Mouse (Mus musculus): ENCODE data around the gene Grik4. TPM values are rescaled to one million over a fixed set of nuclear protein-coding genes. Genes with fewer than 3 reads are reported as not detected.
A peak's percentile ranks its signal among the peaks of the same experiment; 100 is the strongest.

Grik4 gene
- total and polyA plus RNA-seq, 2 experiments from 2014 or later, result 9.5 to 17.2 TPM

DNA sequence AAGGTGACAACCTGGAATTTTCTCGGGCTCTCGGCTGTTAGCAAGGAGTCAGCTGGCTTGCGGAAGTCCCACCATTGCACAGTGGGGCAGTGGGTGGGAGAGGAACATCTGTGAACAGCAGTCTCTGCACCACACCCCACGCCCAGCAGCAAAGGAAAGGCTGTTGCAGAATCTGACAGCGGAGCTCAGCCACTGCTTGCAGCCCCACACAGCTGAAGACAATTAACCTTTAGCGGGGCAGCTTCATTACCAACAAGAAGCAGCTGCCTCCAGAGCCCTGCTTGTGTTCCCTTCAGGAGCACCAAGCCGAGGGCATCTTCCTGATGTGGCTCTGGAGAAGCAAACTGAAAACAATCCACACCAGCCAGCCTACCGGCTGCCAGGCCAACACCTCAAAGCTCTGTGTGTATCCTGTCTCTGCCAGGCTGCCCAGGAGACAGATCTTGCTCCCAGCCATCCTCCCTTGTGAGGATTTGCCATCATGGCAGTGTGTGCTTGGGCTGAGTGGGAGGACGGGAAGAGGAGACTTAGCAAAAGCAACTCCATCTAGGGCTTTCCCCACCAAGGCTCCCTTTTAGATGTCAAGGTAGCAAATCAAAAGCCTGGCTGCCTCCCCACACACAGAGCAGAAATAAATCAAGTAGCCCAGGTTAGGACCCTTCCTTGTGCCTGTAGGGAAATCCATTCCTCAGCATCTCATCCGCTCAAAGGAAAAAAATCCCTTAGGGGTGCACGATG is 179.3 kb downstream of the Grik4 start:
- Histone ChIP-seq H3K4me1 (ENCODE audit: insufficient read depth, low read length) (peaks cover 14% of the 10 kb centered on the region), H3K9ac (replicated peaks; ENCODE audit: low read length, poor library complexity, severe bottlenecking) (no peak overlapping the region), H3K36me3 (ENCODE audit: insufficient read depth, low read length) (no peaks in the 10 kb centered on the region), H3K4me3 (ENCODE audit: low read depth, low read length) (no peak overlapping the region), H3K27ac (ENCODE audit: low read depth, low read length) (peak overlapping the region; percentile 43; the same call in 1 of the 2 replicates), H3K9me3 (ENCODE audit: low read length) (no peaks in the 10 kb centered on the region), H3K27me3 (ENCODE audit: insufficient read depth, low read length) (no peaks in the 10 kb centered on the region), H3K4me2 (ENCODE audit: low read depth, low read length, poor library complexity, severe bottlenecking) (no peak overlapping the region)
- TF ChIP-seq CTCF (IDR thresholded peaks at IDR 0.05), result no peak
- ATAC-seq (ENCODE audit: low FRiP score), result no peak
- 48% methylated on average over 11 of the region's 11 CpGs for WGBS
- DNase-seq (ENCODE audit: low spot score), result no peak

DNA sequence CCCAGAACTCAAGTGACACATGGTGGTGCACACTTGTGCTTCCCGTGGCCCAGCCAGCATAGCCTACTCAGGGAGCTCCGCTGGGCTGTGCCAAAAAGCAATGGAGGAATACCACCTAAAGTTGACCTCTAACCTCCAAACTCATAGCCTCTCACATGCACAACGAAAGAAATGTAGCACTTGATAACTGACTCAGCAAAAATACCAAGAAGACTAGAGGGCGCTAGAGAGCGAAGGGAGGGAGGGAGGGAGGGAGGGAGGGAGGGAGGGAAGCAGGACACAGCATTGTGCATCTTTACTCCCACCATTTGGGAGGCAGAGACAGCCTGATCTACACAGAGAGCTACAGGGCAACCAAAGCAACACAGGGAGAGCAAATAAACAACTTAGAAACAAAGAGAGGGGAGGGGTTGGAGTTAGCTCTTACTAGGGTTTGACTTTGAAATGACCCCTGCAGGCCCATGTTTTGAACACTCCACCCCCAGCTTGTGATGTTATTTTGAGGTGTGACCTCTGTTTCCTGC is 185.5 kb downstream of the Grik4 start:
- Histone ChIP-seq H3K4me1 (ENCODE audit: insufficient read depth, low read length) (0 out of 2 replicates have a peak, but pooled peaks cover 3% of the 10 kb centered on the region), H3K27me3 (ENCODE audit: insufficient read depth, low read length) (no peaks in the 10 kb centered on the region), H3K4me2 (ENCODE audit: low read depth, low read length, poor library complexity, severe bottlenecking) (no peak overlapping the region), H3K9me3 (ENCODE audit: low read length) (no peaks in the 10 kb centered on the region), H3K4me3 (ENCODE audit: low read depth, low read length) (no peak overlapping the region), H3K9ac (replicated peaks; ENCODE audit: low read length, poor library complexity, severe bottlenecking) (no peak overlapping the region), H3K36me3 (ENCODE audit: insufficient read depth, low read length) (no peaks in the 10 kb centered on the region), H3K27ac (ENCODE audit: low read depth, low read length) (no peak overlapping the region)
- ATAC-seq (ENCODE audit: low FRiP score) (no peak), DNase-seq (ENCODE audit: low spot score) (no peak)
- WGBS, result 56% methylated on average over 5 of the region's 5 CpGs
- peak; percentile 21; the same call in 1 of the 2 replicates for TF ChIP-seq CTCF (IDR thresholded peaks at IDR 0.05)

DNA sequence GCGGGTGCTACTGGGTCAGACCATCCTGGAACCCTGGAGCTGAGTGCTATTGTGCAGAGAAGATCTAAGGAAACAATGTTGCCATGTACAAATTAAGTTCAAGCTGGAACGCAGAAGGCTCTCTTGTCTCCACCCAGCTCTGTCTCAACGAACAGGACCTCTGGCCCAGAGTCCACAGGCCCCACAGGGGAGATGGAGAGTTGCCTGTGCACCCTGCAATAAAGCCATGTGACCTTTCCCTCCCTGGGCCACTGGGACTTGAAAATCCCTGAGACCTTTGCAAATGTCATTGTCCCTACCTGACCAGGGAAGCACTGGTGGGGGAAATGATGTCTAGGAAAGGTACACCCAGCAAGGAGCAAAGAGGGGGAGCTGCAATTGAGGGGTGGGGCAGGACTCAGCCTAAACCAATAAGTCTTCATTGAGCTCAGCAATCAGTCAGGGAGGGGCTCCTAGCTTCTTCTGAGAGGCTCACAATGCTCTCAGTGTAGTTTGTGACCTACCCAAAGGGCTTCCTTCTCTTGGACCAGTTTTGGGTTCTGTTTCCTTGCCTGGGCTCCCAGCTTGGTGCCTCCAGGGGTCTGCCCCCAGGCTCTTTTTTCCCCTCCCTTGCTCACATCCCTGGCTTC is 187.2 kb downstream of the Grik4 start:
- no peak overlapping the region for H3K4me2 ChIP-seq (ENCODE audit: low read depth, low read length, poor library complexity, severe bottlenecking)
- ATAC-seq (ENCODE audit: low FRiP score) (no peak), DNase-seq (ENCODE audit: low spot score) (no peak)
- H3K4me1 ChIP-seq (ENCODE audit: insufficient read depth, low read length), result 0 out of 2 replicates have a peak, but pooled peaks cover 2% of the 10 kb centered on the region
- WGBS, result 76% methylated on average over 3 of the region's 3 CpGs
- no peak overlapping the region for H3K27ac ChIP-seq (ENCODE audit: low read depth, low read length)
- TF ChIP-seq CTCF (IDR thresholded peaks at IDR 0.05), result no peak
- H3K9ac ChIP-seq (replicated peaks; ENCODE audit: low read length, poor library complexity, severe bottlenecking), result no peak overlapping the region
- no peak overlapping the region for H3K4me3 ChIP-seq (ENCODE audit: low read depth, low read length)
- no peaks in the 10 kb centered on the region for H3K27me3 ChIP-seq (ENCODE audit: insufficient read depth, low read length)
- H3K36me3 ChIP-seq (ENCODE audit: insufficient read depth, low read length), result no peaks in the 10 kb centered on the region
- no peaks in the 10 kb centered on the region for H3K9me3 ChIP-seq (ENCODE audit: low read length)

DNA sequence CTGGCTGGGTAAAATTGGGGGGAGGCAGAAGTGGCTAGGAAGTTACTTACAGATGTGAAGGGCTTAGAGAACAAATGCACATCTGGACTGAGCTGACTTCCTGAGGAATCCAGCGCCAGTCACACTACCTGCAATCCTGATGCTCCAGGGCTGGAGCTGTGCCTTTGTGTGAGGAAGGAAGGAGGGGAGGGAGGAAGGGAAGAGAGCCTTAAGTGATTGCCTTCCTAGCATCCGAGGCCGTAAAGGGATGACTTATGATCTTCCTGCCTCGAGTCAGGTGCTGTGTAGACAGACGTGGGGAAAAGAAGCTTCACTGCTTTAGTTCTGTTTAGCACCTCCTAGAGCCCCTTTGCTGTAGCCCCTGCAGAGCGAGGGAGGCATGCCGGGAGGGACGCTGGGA is 189.6 kb downstream of the Grik4 start:
- DNase-seq (ENCODE audit: low spot score), result no peak
- Histone ChIP-seq H3K9me3 (ENCODE audit: low read length) (no peaks in the 10 kb centered on the region), H3K27me3 (ENCODE audit: insufficient read depth, low read length) (no peaks in the 10 kb centered on the region), H3K36me3 (ENCODE audit: insufficient read depth, low read length) (no peaks in the 10 kb centered on the region), H3K4me1 (ENCODE audit: insufficient read depth, low read length) (no peaks in the 10 kb centered on the region), H3K4me3 (ENCODE audit: low read depth, low read length) (no peak overlapping the region), H3K4me2 (ENCODE audit: low read depth, low read length, poor library complexity, severe bottlenecking) (no peak overlapping the region), H3K27ac (ENCODE audit: low read depth, low read length) (no peak overlapping the region), H3K9ac (replicated peaks; ENCODE audit: low read length, poor library complexity, severe bottlenecking) (no peak overlapping the region)
- ATAC-seq (ENCODE audit: low FRiP score), result no peak
- TF ChIP-seq CTCF (IDR thresholded peaks at IDR 0.05), result no peak
- WGBS, result 54% methylated on average over 8 of the region's 8 CpGs

DNA sequence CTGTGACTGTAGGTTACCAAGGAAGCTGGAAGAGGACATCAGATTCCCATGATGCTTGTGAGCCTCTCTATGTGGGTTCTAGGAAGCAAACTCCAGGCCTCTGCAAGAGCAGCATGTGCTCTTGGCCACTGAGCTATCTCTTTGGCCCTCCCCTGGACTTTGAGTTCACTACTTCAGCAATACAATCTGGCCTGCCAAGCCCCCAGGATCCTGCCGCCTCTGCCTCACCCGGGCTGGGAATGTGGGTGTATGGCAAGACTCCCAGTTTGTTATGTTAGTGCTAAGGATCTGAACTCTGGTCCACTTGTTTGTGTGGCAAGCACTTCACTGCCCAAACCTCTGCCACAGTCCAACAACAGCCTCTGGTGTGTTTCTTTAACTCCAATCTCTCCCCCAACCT is 193.1 kb downstream of the Grik4 start:
- no peak overlapping the region for H3K9ac ChIP-seq (replicated peaks; ENCODE audit: low read length, poor library complexity, severe bottlenecking)
- no peaks in the 10 kb centered on the region for H3K36me3 ChIP-seq (ENCODE audit: insufficient read depth, low read length)
- no peaks in the 10 kb centered on the region for H3K4me1 ChIP-seq (ENCODE audit: insufficient read depth, low read length)
- H3K4me2 ChIP-seq (ENCODE audit: low read depth, low read length, poor library complexity, severe bottlenecking), result no peak overlapping the region
- WGBS, result 92% methylated on average over 2 of the region's 2 CpGs
- no peak overlapping the region for H3K27ac ChIP-seq (ENCODE audit: low read depth, low read length)
- ATAC-seq (ENCODE audit: low FRiP score) (no peak), DNase-seq (ENCODE audit: low spot score) (no peak)
- H3K27me3 ChIP-seq (ENCODE audit: insufficient read depth, low read length), result no peaks in the 10 kb centered on the region
- no peak overlapping the region for H3K4me3 ChIP-seq (ENCODE audit: low read depth, low read length)
- no peaks in the 10 kb centered on the region for H3K9me3 ChIP-seq (ENCODE audit: low read length)
- TF ChIP-seq CTCF (IDR thresholded peaks at IDR 0.05), result no peak

DNA sequence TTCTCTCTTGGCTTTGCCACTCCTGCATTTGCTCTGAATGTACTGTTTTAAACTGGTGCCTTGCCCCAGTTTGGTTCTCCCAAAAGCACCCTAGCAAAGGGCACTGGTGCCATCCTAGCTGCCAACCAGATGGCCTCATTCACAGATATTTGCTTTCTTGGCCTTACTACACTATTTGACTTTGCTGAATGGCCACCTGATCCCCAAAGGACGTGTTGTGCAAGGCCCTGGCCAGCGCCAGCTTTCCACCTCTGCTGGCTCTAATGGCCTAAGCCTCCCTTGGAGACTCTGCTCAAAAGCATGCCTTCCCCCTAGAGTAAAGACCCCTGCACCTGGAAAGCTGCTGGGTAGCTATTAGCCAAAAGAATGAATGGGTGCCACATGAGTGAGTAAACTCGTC is 194.1 kb downstream of the Grik4 start:
- no peak for ATAC-seq (ENCODE audit: low FRiP score)
- H3K4me1 ChIP-seq (ENCODE audit: insufficient read depth, low read length), result no peaks in the 10 kb centered on the region
- H3K4me2 ChIP-seq (ENCODE audit: low read depth, low read length, poor library complexity, severe bottlenecking), result no peak overlapping the region
- no peaks in the 10 kb centered on the region for H3K27me3 ChIP-seq (ENCODE audit: insufficient read depth, low read length)
- no peak for DNase-seq (ENCODE audit: low spot score)
- no peak for TF ChIP-seq CTCF (IDR thresholded peaks at IDR 0.05)
- no peaks in the 10 kb centered on the region for H3K9me3 ChIP-seq (ENCODE audit: low read length)
- no peaks in the 10 kb centered on the region for H3K36me3 ChIP-seq (ENCODE audit: insufficient read depth, low read length)
- no peak overlapping the region for H3K4me3 ChIP-seq (ENCODE audit: low read depth, low read length)
- 66% methylated on average over 3 of the region's 3 CpGs for WGBS
- no peak overlapping the region for H3K27ac ChIP-seq (ENCODE audit: low read depth, low read length)
- no peak overlapping the region for H3K9ac ChIP-seq (replicated peaks; ENCODE audit: low read length, poor library complexity, severe bottlenecking)
